Mouse (Mus musculus): ENCODE measurements around the gene Phactr2. TPM values are rescaled to one million over a fixed set of nuclear protein-coding genes. Genes with fewer than 3 reads are reported as not detected.
"Not testable (repeated sequence)": the region's sequence is repeated elsewhere in the genome, so short reads cannot be mapped to it uniquely, and the experiment has no call there.

Phactr2 gene
- polyA plus RNA-seq, 1 experiment from 2014 or later: 10.8 TPM

DNA sequence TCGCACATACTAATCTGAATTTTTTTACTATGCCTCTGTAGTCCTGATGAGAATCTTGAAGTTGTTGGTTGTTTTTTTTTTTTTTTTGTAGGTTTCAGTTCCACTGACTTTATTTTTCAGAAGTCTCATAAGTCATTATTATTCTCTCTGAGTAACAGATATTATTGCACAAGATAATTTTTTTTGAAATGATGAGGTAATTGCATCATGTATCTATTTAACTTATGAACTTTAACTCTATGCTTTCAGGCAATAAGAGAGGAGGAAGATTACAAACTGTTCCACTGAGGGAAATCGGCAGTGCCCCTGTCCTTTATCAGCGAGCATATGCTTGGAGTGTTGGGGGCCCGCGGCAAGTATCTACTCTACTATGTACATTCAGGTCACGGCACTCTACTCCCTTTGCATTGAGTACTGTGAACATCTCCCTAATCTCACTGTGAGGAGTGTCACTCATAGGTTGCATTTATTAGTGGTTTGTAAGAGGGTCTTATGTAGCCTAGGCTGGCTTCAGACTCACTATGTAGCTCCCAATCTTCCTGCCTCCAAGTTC, 272.4 kb downstream of the Phactr2 start:
- DNase-seq (ENCODE audit: low spot score): no peak
- Histone ChIP-seq H3K36me3 (no peaks in the 10 kb centered on the region), H3K4me1 (no peaks in the 10 kb centered on the region), H3K27me3 (ENCODE audit: low read depth, poor library complexity, severe bottlenecking) (no peaks in the 10 kb centered on the region), H3K9me3 (replicated peaks) (no peaks in the 10 kb centered on the region), H3K4me3 (no peak overlapping the region), H3K27ac (replicated peaks) (no peak overlapping the region)
- 94% methylated on average over 6 of the region's 6 CpGs for WGBS

DNA sequence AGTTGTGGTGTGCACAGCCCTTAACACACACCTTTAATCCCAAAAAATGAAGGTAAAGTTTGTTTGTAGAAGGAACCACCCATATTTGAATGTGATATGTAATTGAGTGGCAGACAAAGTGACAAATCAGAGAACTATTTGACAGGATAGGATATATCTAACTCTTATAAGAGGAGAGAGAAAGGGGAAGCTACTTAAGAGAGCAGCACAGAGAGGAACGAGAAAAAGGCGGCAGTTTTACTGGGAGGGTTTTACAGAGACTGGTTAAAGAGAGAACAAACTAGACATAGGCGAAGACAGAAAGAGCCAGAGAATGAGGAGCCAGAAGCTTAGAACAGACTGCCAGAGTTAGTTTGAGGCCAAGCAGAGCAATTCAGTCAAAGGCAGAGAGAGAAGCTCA, 273.4 kb downstream of the Phactr2 start:
- DNase-seq (ENCODE audit: low spot score): no peak
- no peaks in the 10 kb centered on the region for H3K36me3 ChIP-seq
- no peak overlapping the region for H3K27ac ChIP-seq (replicated peaks)
- H3K4me3 ChIP-seq: no peak overlapping the region
- no peaks in the 10 kb centered on the region for H3K4me1 ChIP-seq
- no peaks in the 10 kb centered on the region for H3K9me3 ChIP-seq (replicated peaks)
- 91% methylated on average over 3 of the region's 3 CpGs for WGBS
- H3K27me3 ChIP-seq (ENCODE audit: low read depth, poor library complexity, severe bottlenecking): no peaks in the 10 kb centered on the region

DNA sequence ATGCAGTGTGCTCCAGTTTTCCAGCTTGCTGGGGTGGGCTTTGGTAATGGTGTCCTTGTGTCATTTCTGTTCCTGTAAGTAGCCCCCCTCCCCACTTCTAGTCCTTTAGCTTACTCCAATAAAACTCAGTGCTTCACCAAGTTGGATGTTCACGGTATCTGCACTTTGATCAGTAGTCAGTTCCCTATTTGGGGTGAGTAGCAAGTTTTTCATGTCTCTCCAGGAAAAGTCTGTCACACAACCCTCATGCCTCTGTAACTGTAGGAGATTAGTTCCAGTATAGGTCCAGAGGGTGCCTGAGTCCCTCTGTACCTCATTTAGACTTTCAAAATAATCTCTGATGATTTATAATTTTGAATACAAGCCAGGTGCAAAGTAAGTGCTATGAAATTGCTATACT, 275.0 kb downstream of the Phactr2 start:
- no peak for DNase-seq (ENCODE audit: low spot score)
- no peaks in the 10 kb centered on the region for H3K27me3 ChIP-seq (ENCODE audit: low read depth, poor library complexity, severe bottlenecking)
- WGBS: 84% methylated on average over 1 of the region's 1 CpGs

DNA sequence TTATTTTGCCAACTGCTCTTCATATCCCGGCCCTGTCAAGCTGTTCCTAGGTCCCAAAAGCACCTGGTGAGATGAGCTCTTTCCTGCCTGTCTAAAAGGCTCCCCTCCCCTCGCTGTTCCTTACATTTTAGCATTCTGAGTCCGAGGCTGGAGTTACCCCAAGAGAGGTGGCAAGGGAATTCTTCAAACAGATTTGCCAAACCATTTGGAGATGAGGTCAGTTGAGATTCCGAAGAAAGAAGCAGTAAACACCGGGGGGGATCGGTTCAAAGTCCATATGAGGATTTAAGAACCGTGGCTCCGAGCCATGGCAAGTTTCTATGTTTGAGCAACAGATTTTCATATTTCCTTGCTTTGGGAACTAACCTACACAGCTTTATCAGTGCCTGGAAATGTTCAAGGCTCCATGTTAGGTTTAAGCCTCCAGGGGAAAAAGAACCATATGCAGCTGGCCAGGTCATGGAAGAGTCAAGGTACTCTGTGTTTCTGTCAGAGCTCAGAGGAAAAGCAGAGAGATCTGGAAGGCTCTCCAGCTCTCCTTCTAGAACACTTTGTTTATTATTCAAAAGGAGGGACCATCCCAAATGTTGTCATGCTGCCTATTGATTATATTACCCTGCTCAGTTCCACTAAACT, 277.2 kb downstream of the Phactr2 start:
- 84% methylated on average over 8 of the region's 8 CpGs for WGBS
- no peaks in the 10 kb centered on the region for H3K9me3 ChIP-seq (replicated peaks)
- H3K36me3 ChIP-seq: no peaks in the 10 kb centered on the region
- no peak overlapping the region for H3K4me3 ChIP-seq
- no peak overlapping the region for H3K27ac ChIP-seq (replicated peaks)
- H3K4me1 ChIP-seq: peaks cover 6% of the 10 kb centered on the region
- DNase-seq (ENCODE audit: low spot score): no peak
- H3K27me3 ChIP-seq (ENCODE audit: low read depth, poor library complexity, severe bottlenecking): no peaks in the 10 kb centered on the region

More for the DNA sequence above, 275.0 kb downstream of the Phactr2 start:
- no peaks in the 10 kb centered on the region for H3K4me1 ChIP-seq
- no peaks in the 10 kb centered on the region for H3K36me3 ChIP-seq
- H3K9me3 ChIP-seq (replicated peaks): no peaks in the 10 kb centered on the region
- H3K4me3 ChIP-seq: no peak overlapping the region
- H3K27ac ChIP-seq (replicated peaks): no peak overlapping the region

DNA sequence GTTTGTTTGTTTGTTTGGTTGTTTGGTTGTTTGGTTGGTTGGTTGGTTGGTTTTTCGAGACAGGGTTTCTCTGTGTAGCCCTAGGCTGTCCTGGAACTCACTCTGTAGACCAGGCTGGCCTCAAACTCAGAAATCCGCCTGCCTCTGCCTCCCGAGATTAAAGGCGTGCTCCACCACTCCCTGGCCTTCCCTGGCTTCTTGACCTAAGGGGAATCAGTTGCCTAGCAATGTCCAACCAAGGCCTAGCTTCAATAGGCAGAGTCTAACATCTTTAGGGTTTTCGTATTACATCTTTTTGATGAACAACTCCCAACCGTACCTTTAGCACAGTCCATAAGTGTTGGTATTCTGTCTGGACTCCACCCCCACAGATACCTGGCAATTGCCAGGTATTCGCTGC, 280.7 kb downstream of the Phactr2 start:
- H3K9me3 ChIP-seq (replicated peaks); DNase-seq (ENCODE audit: low spot score); H3K27me3 ChIP-seq (ENCODE audit: low read depth, poor library complexity, severe bottlenecking); H3K27ac ChIP-seq (replicated peaks); H3K4me1 ChIP-seq: not testable (repeated sequence)
- 84% methylated on average over 7 of the region's 7 CpGs for WGBS
- Histone ChIP-seq H3K4me3 (peak overlapping the region; percentile 92), H3K36me3 (peaks cover 30% of the 10 kb centered on the region)

DNA sequence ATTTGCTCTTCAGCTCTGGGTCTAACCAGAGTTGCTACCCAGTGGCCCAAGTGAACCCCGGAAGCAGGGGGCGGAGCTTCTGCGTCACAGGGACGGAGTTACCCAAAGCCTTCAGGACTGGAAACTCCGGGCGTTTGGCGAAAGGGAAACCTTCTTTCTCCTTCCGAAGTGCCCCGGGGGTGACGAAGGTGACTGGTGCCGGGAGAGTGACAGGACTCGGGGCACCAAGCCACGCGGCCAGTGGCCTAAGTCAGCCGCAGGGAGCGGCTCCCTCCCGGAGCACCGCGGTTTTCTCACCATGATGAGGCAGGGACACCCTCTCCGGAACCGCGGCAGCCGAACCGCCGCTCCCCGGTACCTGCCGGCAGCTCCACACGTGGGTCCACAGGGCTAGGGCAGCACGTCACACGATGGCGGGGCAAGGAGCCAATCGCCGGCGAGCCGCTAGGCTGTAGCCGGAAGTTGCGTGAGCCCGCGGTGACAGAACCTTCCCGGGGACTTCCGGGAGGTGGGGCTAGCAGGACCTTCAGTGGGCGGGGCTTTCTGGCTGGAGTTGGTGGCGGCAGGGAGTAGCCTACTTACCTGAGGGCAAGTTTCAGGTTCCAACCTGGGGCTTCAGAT, 281.4 kb downstream of the Phactr2 start, which contains the start of gene Ltv1:
Ltv1 (minus strand) TSS at position 438 of the 621 bp plus-strand sequence.
- H3K4me3 ChIP-seq: peak within 1 kb of the TSS; percentile 92
- peak; percentile 93 for DNase-seq (ENCODE audit: low spot score)
- H3K27ac ChIP-seq (replicated peaks): peak within 1 kb of the TSS; percentile 93
- H3K9me3 ChIP-seq (replicated peaks): no peaks in the 10 kb centered on the region
- H3K27me3 ChIP-seq (ENCODE audit: low read depth, poor library complexity, severe bottlenecking): no peaks in the 10 kb centered on the region
- under 1% methylated on average over 43 of the region's 43 CpGs for WGBS
- peaks cover 8% of the 10 kb centered on the region for H3K4me1 ChIP-seq
- peaks cover 36% of the 10 kb centered on the region for H3K36me3 ChIP-seq

DNA sequence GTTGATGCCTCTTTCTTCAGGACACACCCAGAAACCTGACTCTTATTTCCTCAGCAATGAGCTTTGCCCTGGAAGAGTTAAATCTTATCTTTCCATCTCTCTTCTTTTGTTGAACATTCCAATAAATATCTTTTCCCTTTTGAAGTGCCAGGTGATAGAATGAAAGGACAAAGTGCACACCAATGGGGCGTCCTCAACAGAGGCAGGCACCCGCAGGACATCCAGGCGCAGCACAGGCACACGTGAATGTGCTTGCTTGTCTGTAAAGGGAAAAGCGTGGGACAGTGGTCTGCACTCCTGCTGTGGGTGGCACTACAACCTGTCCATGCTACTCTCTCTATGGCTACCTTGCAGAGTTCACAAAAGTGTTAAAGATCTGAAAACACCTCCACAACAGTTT, 284.3 kb downstream of the Phactr2 start:
- peaks cover 8% of the 10 kb centered on the region for H3K4me1 ChIP-seq
- DNase-seq (ENCODE audit: low spot score): no peak
- peaks cover 64% of the 10 kb centered on the region for H3K36me3 ChIP-seq
- H3K27me3 ChIP-seq (ENCODE audit: low read depth, poor library complexity, severe bottlenecking): no peaks in the 10 kb centered on the region
- H3K4me3 ChIP-seq: no peak overlapping the region
- no peak overlapping the region for H3K27ac ChIP-seq (replicated peaks)
- 90% methylated on average over 5 of the region's 5 CpGs for WGBS
- H3K9me3 ChIP-seq (replicated peaks): no peaks in the 10 kb centered on the region

DNA sequence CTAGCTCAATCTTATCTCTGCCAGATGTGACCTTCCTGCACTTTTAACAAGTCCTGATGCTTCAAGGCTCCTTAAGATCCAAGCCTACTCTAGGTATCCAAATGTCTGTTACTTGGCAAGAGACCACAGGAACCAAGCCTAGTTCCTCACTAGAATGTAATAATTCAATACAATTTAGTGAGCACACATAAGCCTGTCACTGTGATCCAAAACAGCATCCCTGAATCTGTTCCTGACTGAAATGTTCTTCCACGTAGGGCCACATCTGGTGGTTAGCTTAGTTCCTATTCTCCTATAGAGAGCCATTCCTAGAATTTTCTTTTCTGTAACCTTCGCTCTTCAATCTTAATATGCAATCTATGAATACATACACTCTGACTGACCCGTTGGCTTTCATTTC, 287.5 kb downstream of the Phactr2 start:
- Histone ChIP-seq H3K4me1 (peaks cover under 1% of the 10 kb centered on the region; the same call in 1 of the 2 replicates), H3K36me3 (peaks cover 94% of the 10 kb centered on the region), H3K27ac (replicated peaks) (no peak overlapping the region), H3K4me3 (no peak overlapping the region), H3K9me3 (replicated peaks) (no peaks in the 10 kb centered on the region), H3K27me3 (ENCODE audit: low read depth, poor library complexity, severe bottlenecking) (no peaks in the 10 kb centered on the region)
- 95% methylated on average over 3 of the region's 3 CpGs for WGBS
- no peak for DNase-seq (ENCODE audit: low spot score)

DNA sequence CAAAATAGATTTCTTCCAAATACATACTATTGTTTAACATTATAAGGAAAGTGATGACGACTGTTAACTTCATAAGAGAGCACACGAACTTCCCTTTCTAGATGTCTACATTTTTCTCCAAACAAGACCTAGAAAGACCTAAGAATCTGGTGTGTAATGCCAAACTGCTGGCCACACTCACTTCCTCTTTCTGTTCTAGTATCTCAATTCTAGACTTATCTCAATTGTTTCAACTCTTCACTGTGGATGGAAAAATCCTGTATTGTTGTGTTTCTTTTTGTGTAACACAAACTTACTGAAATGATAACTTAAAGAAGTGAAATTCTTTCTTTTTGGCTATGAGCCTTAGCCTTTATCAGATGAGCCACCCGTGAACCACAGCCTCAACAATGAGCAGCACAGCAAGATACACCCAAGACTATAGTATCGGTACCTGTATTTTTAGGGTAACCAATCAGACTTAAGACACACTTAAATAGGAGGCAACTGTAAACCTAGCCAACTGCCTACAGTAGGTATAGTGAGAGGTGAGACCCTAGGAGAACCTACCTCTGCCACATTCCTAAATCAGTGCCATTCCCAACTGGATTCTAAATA, 289.9 kb downstream of the Phactr2 start:
- H3K36me3 ChIP-seq: peaks cover 96% of the 10 kb centered on the region
- H3K27ac ChIP-seq (replicated peaks): no peak overlapping the region
- DNase-seq (ENCODE audit: low spot score): no peak
- H3K27me3 ChIP-seq (ENCODE audit: low read depth, poor library complexity, severe bottlenecking): no peaks in the 10 kb centered on the region
- H3K9me3 ChIP-seq (replicated peaks): no peaks in the 10 kb centered on the region
- no peak overlapping the region for H3K4me3 ChIP-seq
- H3K4me1 ChIP-seq: no peaks in the 10 kb centered on the region
- 92% methylated on average over 4 of the region's 4 CpGs for WGBS

DNA sequence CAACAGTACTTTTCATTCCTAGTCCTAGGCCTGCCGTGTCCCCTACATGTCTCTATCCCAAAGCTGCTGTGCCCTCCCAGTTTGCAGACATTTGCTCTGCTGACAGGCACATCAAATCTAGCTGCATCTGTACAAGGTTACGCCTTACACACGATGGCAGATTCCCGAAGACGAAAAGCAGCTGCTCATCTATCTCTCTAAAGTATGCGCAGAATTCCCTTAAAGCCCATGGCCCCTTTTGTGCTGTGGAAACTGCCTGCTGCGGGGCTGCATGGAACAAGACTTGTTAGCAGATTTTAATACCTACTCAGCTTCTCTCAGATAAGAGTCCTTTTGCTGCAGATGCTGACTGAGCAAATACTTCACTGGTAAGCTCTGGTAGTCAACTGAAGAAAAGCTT, 294.0 kb downstream of the Phactr2 start:
- Histone ChIP-seq H3K9me3 (replicated peaks) (no peaks in the 10 kb centered on the region), H3K4me1 (no peaks in the 10 kb centered on the region), H3K27me3 (ENCODE audit: low read depth, poor library complexity, severe bottlenecking) (no peaks in the 10 kb centered on the region), H3K36me3 (peaks cover 96% of the 10 kb centered on the region), H3K27ac (replicated peaks) (no peak overlapping the region), H3K4me3 (no peak overlapping the region)
- no peak for DNase-seq (ENCODE audit: low spot score)
- WGBS: 94% methylated on average over 7 of the region's 7 CpGs

DNA sequence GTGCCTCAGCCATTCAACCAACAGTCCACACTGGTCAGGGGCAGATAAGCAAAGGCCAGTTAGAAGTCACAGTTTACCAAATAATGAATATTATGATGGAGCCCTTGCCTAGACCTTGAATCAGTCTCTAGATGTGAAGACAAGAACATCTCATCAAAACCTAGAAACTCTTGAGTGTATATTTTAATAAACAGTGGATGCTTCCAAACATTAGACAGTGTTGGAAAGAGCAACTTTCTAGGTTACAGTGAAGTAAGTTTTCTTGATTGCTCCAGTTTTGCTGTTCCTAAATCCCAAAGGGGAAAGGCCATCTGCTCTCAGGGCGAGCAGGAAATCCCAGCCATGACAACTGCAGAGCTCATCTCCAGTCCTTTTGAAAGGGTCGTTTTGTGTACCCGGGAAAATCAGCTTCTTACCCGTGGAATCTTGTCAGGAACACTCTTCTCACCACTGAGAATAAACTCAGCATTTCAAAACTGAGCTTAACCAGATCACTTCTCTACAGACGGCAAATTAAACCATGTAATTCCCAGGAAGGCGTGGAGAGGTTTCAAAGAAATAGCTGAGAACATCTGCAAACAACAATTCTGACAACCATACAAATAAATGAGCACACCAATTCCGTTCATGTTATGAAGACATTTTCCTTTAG, 296.1 kb downstream of the Phactr2 start, which contains the start of gene Zc2hc1b:
Zc2hc1b (minus strand) TSS at position 51 of the 652 bp plus-strand sequence.
- Histone ChIP-seq H3K27ac (replicated peaks) (no peak within 1 kb of the TSS), H3K9me3 (replicated peaks) (no peaks in the 10 kb centered on the region), H3K27me3 (ENCODE audit: low read depth, poor library complexity, severe bottlenecking) (no peaks in the 10 kb centered on the region), H3K36me3 (peaks cover 76% of the 10 kb centered on the region), H3K4me3 (no peak within 1 kb of the TSS), H3K4me1 (no peaks in the 10 kb centered on the region)
- WGBS: 83% methylated on average over 7 of the region's 7 CpGs
- DNase-seq (ENCODE audit: low spot score): no peak

DNA sequence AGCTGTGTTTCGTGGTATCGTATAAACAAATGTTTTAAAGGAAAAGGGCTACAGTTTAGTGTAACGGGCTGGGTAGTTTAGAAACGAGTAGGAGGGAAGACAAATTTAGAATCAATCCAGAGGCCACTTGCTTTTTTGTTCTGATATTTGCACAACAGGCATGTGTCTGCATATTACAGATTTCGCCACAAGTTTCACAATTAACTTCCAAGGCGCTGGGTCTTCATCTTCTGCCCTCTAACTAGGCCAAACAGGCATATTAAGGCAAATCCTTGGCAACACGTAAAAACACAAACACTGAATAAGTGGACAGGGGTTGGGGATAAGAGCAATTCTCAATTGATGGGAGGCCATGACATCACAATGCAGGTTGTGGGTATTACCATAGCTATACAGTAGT, 298.3 kb downstream of the Phactr2 start:
- peaks cover 54% of the 10 kb centered on the region for H3K36me3 ChIP-seq
- H3K4me1 ChIP-seq: peaks cover 8% of the 10 kb centered on the region
- no peak for DNase-seq (ENCODE audit: low spot score)
- no peak overlapping the region for H3K4me3 ChIP-seq
- no peaks in the 10 kb centered on the region for H3K9me3 ChIP-seq (replicated peaks)
- WGBS: 94% methylated on average over 7 of the region's 7 CpGs
- H3K27ac ChIP-seq (replicated peaks): no peak overlapping the region
- H3K27me3 ChIP-seq (ENCODE audit: low read depth, poor library complexity, severe bottlenecking): no peaks in the 10 kb centered on the region

All from midbrain, embryonic 10.5 days (tissue).